Mouse (Mus musculus) spleen, adult 2 months (tissue): ENCODE data around the gene Ghsr.

Source experiments
- CTCF ChIP-seq: fragments of 200-500 bp; IDR thresholded peaks from 2 replicates; pipeline ENCODE4 v1.5.1; 2011; ENCODE audit warnings: mild to moderate bottlenecking, inconsistent platforms; ENCODE audit not compliant: insufficient read depth, insufficient read length, insufficient replicate concordance; ENCODE audit errors: extremely low read depth
- POLR2A ChIP-seq: fragments of 200-500 bp; IDR thresholded peaks from 2 replicates; pipeline ENCODE4 v1.6.1; 2011; ENCODE audit warnings: low read depth, low read length, inconsistent platforms

DNA sequence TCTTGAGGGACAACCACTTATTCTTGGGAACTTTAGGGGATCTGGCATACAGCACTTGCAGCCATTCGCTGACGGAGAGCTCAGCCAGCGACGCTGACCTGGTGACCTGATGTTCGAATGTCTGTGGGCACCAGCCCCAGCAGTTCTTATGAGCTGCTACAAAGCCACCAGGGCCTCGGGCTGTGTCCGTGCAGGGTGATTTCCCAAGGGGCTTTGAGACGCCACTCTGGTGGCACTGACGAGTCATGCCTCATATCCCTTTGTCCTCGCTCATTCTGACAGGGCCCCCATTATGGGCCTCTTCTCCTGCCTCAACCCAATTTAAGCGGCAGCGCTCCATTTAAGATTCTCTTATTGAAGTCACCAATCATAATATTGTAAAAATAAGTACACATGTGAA, 50.8 kb downstream of the Ghsr start:
- TF ChIP-seq CTCF (no peak), POLR2A (no peak)
